In genomic region chr3:116536428-116537199, GRCm38 (mm10) we compare ENCODE assay signal across 10 mouse cellular contexts. TPM values are rescaled to one million over a fixed set of nuclear protein-coding genes. Genes with fewer than 3 reads are reported as not detected.
DNase-seq lines count a peak whose midpoint lies in the region; ATAC-seq and TF ChIP-seq lines count a peak whose summit lies in the region.
"Had no signal": no experiment of that assay in that cellular context is flagged by ENCODE, and none has a peak within 500 bp of the region (broad histone marks: within the 10 kb centered on the region; RNA-seq: fewer than 3 reads in every experiment).

No protein-coding gene starts in this region.

- H3K9ac ChIP-seq in intestine, embryonic 15.5 days = no peak overlapping the region
- H3K9ac ChIP-seq in intestine, postnatal 0 days (ENCODE audit: low read depth, low read length) = no peak overlapping the region
- 0 out of 2 replicates have a peak overlapping the region, but pooled peaks have one; percentile 8 for H3K9ac ChIP-seq in heart, postnatal 0 days (replicated peaks; ENCODE audit: low read depth, low read length)

- H3K36me3 ChIP-seq in intestine, embryonic 15.5 days = peaks cover 12% of the 10 kb centered on the region
- peaks cover 52% of the 10 kb centered on the region for H3K36me3 ChIP-seq in intestine, postnatal 0 days (ENCODE audit: control insufficient read depth, insufficient read depth)
- peaks cover 57% of the 10 kb centered on the region for H3K36me3 ChIP-seq in heart, postnatal 0 days (replicated peaks; ENCODE audit: control insufficient read depth, insufficient read depth, low read length)

- ATAC-seq in intestine, embryonic 15.5 days = peak; percentile 71
- no peak for ATAC-seq in intestine, postnatal 0 days
- ATAC-seq in common myeloid progenitor, adult 5-6 weeks (replicated peaks; ENCODE audit: low read depth, poor library complexity, severe bottlenecking) = peak; percentile 86
- ATAC-seq in heart, postnatal 0 days (ENCODE audit: insufficient read depth, low read depth) = peak; percentile 91
- ATAC-seq in megakaryocyte progenitor cell, adult 5-6 weeks (replicated peaks; ENCODE audit: poor library complexity) = peak; percentile 98

- H3K4me3 ChIP-seq in intestine, embryonic 15.5 days (replicated peaks) = no peak overlapping the region
- no peak overlapping the region for H3K4me3 ChIP-seq in intestine, postnatal 0 days (ENCODE audit: low read depth, low read length)
- H3K4me3 ChIP-seq in heart, postnatal 0 days (ENCODE audit: low read depth, low read length) = no peak overlapping the region; the same call in 1 of the 2 replicates
- H3K4me3 ChIP-seq: midbrain, embryonic 10.5 days had no signal

- H3K27me3 ChIP-seq in intestine, embryonic 15.5 days (replicated peaks) = no peaks in the 10 kb centered on the region
- H3K27me3 ChIP-seq in intestine, postnatal 0 days (replicated peaks; ENCODE audit: control insufficient read depth, insufficient read depth, low read length) = no peaks in the 10 kb centered on the region
- H3K27me3 ChIP-seq in heart, postnatal 0 days (ENCODE audit: control insufficient read depth, insufficient read depth, low read length) = no peaks in the 10 kb centered on the region
- H3K27me3 ChIP-seq: CH12.LX had no signal

- no peak for TF ChIP-seq CTCF in intestine, postnatal 0 days (IDR thresholded peaks at IDR 0.05; ENCODE audit: low read depth)
- TF ChIP-seq CTCF in heart, postnatal 0 days (IDR thresholded peaks at IDR 0.05; ENCODE audit: low read depth) = no peak

- DNase-seq in heart, postnatal 0 days (ENCODE audit: low spot score) = peak; percentile 78
- no peak for DNase-seq in thymus, postnatal 4 days
- no peak for DNase-seq in frontal cortex, postnatal 36 days (ENCODE audit: low spot score in 2 of 2)
- no peak for DNase-seq in frontal cortex, postnatal 14 days (ENCODE audit: low spot score in 2 of 2)

- no peak overlapping the region for H3K4me2 ChIP-seq in intestine, embryonic 15.5 days (replicated peaks)
- no peak overlapping the region for H3K4me2 ChIP-seq in intestine, postnatal 0 days (replicated peaks; ENCODE audit: low read depth)
- H3K4me2 ChIP-seq in heart, postnatal 0 days (ENCODE audit: low read depth, low read length) = peak overlapping the region; percentile 45

- H3K27ac ChIP-seq in intestine, embryonic 15.5 days = no peak overlapping the region
- no peak overlapping the region for H3K27ac ChIP-seq in intestine, postnatal 0 days (ENCODE audit: low read depth, low read length)
- peak overlapping the region; percentile 61 for H3K27ac ChIP-seq in heart, postnatal 0 days (ENCODE audit: low read depth)
- H3K27ac ChIP-seq: midbrain, embryonic 10.5 days had no signal

- peak; percentile 72; the same call in 1 of the 2 replicates for TF ChIP-seq EP300 in heart, postnatal 0 days (IDR thresholded peaks at IDR 0.05; ENCODE audit: low read depth)

- no peaks in the 10 kb centered on the region for H3K4me1 ChIP-seq in intestine, embryonic 15.5 days (replicated peaks)
- no peaks in the 10 kb centered on the region for H3K4me1 ChIP-seq in intestine, postnatal 0 days (replicated peaks; ENCODE audit: control insufficient read depth, insufficient read depth, low read length)
- H3K4me1 ChIP-seq in heart, postnatal 0 days (ENCODE audit: control insufficient read depth, insufficient read depth) = peaks cover 8% of the 10 kb centered on the region; the same call in 1 of the 2 replicates
- H3K4me1 ChIP-seq: midbrain, embryonic 10.5 days had no signal

- H3K9me3 ChIP-seq in intestine, embryonic 15.5 days = no peaks in the 10 kb centered on the region
- H3K9me3 ChIP-seq in intestine, postnatal 0 days (ENCODE audit: control insufficient read depth) = no peaks in the 10 kb centered on the region
- no peaks in the 10 kb centered on the region for H3K9me3 ChIP-seq in heart, postnatal 0 days (replicated peaks; ENCODE audit: control insufficient read depth, low read length)
- H3K9me3 ChIP-seq: midbrain, embryonic 10.5 days had no signal

- 37% methylated on average over 16 of the region's 16 CpGs for WGBS in intestine, embryonic 15.5 days
- 47% methylated on average over 16 of the region's 16 CpGs for WGBS in intestine, postnatal 0 days
- 23% methylated on average over 16 of the region's 16 CpGs for WGBS in heart, postnatal 0 days

RNA-seq across cellular contexts. Expression of gene Dbt, which starts 23.7 kb away (rescaled TPM):
- polyA plus RNA-seq in intestine, embryonic 15.5 days (2015; fragmentation: Nextera tagmentation; extraction: Ambion mirVana) = 18.1 and 20.8 TPM in 2 replicates
- polyA plus RNA-seq in intestine, postnatal 0 days (2015; fragmentation: Nextera tagmentation; extraction: Ambion mirVana) = 4.4 and 5.2 TPM in 2 replicates
- 15.0 and 16.9 TPM in 2 replicates for total RNA-seq in common myeloid progenitor, adult 5-6 weeks (2017)
- 16.3 and 22.8 TPM in 2 replicates for total RNA-seq in heart, postnatal 0 days (2014; rRNA removed; ENCODE audit: low replicate concordance)
- polyA plus RNA-seq in heart, postnatal 0 days (2015; fragmentation: Nextera tagmentation; extraction: Ambion mirVana) = 19.5 and 20.5 TPM in 2 replicates
- 16.7 and 17.8 TPM in 2 replicates for total RNA-seq in megakaryocyte progenitor cell, adult 5-6 weeks (2015)
- 12.1 and 15.6 TPM in 2 replicates for total RNA-seq in megakaryocyte progenitor cell, adult 5-6 weeks (2017)

RNA-seq across cellular contexts. Expression of gene Lrrc39, which starts 26.2 kb away (rescaled TPM):
- polyA plus RNA-seq in intestine, embryonic 15.5 days (2015; fragmentation: Nextera tagmentation; extraction: Ambion mirVana) = 3.5 and 3.6 TPM in 2 replicates
- polyA plus RNA-seq in intestine, postnatal 0 days (2015; fragmentation: Nextera tagmentation; extraction: Ambion mirVana) = 5.2 and 5.4 TPM in 2 replicates
- total RNA-seq in common myeloid progenitor, adult 5-6 weeks (2017) = 0.27 and 0.53 TPM in 2 replicates
- total RNA-seq in heart, postnatal 0 days (2014; rRNA removed; ENCODE audit: low replicate concordance) = 34.6 and 52.8 TPM in 2 replicates
- polyA plus RNA-seq in heart, postnatal 0 days (2015; fragmentation: Nextera tagmentation; extraction: Ambion mirVana) = 75.9 and 77.7 TPM in 2 replicates
- total RNA-seq in megakaryocyte progenitor cell, adult 5-6 weeks (2015) = 0.05 and 0.52 TPM in 2 replicates
- 0.37 and 0.84 TPM in 2 replicates for total RNA-seq in megakaryocyte progenitor cell, adult 5-6 weeks (2017)

RNA-seq across cellular contexts. Expression of gene Rtca, which starts 28.6 kb away (rescaled TPM):
- 64.2 and 68.9 TPM in 2 replicates for polyA plus RNA-seq in intestine, embryonic 15.5 days (2015; fragmentation: Nextera tagmentation; extraction: Ambion mirVana)
- 54.4 and 61.5 TPM in 2 replicates for polyA plus RNA-seq in intestine, postnatal 0 days (2015; fragmentation: Nextera tagmentation; extraction: Ambion mirVana)
- total RNA-seq in common myeloid progenitor, adult 5-6 weeks (2017) = 37.9 and 38.4 TPM in 2 replicates
- 31.3 and 58.1 TPM in 2 replicates for total RNA-seq in heart, postnatal 0 days (2014; rRNA removed; ENCODE audit: low replicate concordance)
- 50.4 and 51.3 TPM in 2 replicates for polyA plus RNA-seq in heart, postnatal 0 days (2015; fragmentation: Nextera tagmentation; extraction: Ambion mirVana)
- 57.9 and 67.6 TPM in 2 replicates for total RNA-seq in megakaryocyte progenitor cell, adult 5-6 weeks (2015)
- total RNA-seq in megakaryocyte progenitor cell, adult 5-6 weeks (2017) = 42.8 and 49.3 TPM in 2 replicates

RNA-seq across cellular contexts. Expression of gene Sass6, which starts 58.2 kb away (rescaled TPM):
- 18.0 and 20.1 TPM in 2 replicates for polyA plus RNA-seq in intestine, embryonic 15.5 days (2015; fragmentation: Nextera tagmentation; extraction: Ambion mirVana)
- polyA plus RNA-seq in intestine, postnatal 0 days (2015; fragmentation: Nextera tagmentation; extraction: Ambion mirVana) = 4.1 TPM in 2 replicates
- 49.8 and 57.5 TPM in 2 replicates for total RNA-seq in common myeloid progenitor, adult 5-6 weeks (2017)
- total RNA-seq in heart, postnatal 0 days (2014; rRNA removed; ENCODE audit: low replicate concordance) = 1.3 and 1.6 TPM in 2 replicates
- polyA plus RNA-seq in heart, postnatal 0 days (2015; fragmentation: Nextera tagmentation; extraction: Ambion mirVana) = 4.7 and 4.8 TPM in 2 replicates
- total RNA-seq in megakaryocyte progenitor cell, adult 5-6 weeks (2015) = 38.0 and 39.6 TPM in 2 replicates
- total RNA-seq in megakaryocyte progenitor cell, adult 5-6 weeks (2017) = 47.1 and 63.8 TPM in 2 replicates

Comparison
In these comparisons a context has a peak if more than half of its experiments do, and no peak if none do; other contexts are left out.
1. RNA of gene Lrrc39, which starts 26.2 kb away (total RNA-seq): 34.6 to 52.8 TPM in heart, postnatal 0 days; 0.05 to 0.84 TPM in megakaryocyte progenitor cell, adult 5-6 weeks and 0.27 to 0.53 TPM in common myeloid progenitor, adult 5-6 weeks; every median in the first group is over 10 times any median in the second.